Mouse (Mus musculus) retina, postnatal 1 day (tissue): Measurements from ENCODE around the gene Gcnt3.
A peak's percentile ranks its signal among the peaks of the same experiment; 100 is the strongest.

Experiments
- DNase-seq: peaks from one replicate; pipeline ENCODE4 v3.0.0-alpha.2; 2012

The Gcnt3 gene

DNA sequence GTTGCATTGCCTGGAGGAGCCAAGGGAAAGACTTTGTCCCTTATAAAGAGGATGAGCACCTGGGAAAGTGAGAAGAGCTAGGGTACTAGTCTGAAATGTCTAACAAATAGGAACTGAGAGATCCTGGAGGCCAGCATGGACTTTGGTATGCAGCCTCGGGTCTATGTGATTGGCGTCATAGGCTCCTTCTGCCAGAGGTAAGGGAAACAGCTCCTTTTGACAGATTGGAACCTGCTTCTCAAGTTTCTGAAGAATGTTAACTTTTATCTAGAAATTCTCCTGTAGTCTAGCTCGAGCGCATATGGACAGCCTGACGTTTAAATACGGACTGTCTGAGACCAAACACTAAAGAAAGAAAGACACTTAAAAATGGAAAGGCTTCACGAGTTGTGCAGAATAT lies at the start of gene Gcnt3:
Gene Gcnt3 (minus strand): TSS at position 101 of the 400 bp plus-strand sequence.
- no peak for DNase-seq

GRCm38 (mm10) chr9:70087379-70087778 lies 49.5 kb upstream of the Gcnt3 start:
- no peak for DNase-seq

GRCm38 (mm10) chr9:70086091-70086490 lies 48.2 kb upstream of the Gcnt3 start:
- DNase-seq = no peak

GRCm38 (mm10) chr9:70084107-70084506 lies 46.2 kb upstream of the Gcnt3 start:
- peak; percentile 63 for DNase-seq

DNA sequence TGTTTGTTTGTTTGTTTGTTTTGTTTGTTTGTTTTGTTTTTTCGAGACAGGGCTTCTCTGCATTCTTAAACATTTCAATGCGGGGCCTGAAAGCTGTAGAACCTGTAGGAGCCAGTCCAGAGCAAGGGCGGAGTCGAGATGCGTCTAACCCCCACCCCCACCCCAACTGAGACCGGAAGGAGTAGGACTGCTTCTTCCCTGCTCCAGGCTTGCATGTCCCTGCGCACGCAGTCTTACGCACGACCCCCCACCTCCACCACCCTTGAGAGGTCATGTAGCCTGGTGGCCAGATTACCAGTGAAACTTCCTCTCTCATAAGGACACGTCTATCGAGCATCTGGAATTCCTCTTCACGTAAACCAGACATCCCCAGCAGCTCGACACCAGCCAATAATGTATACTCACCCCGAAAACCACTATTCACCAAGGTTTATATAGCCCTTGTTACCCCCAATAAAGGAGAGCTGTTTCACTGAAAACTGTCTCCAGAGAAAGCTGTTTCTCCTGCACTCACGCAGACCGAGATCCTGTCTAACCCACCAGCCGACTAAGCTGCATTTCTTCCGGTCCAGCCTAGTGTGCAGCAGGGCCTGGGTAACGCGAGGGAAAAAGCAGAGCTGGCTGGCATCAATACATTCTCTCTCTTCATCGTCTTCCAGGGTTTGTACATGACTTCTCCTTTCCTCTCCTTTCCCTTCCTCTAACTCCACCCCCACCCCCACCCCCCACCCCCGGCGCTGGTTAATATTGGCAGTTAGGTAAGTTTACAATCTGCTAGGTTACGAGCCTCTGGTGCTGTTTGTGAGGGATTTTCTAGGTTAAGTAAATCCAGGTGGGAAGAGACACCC lies 44.7 kb upstream of the Gcnt3 start:
- DNase-seq = no peak

DNA sequence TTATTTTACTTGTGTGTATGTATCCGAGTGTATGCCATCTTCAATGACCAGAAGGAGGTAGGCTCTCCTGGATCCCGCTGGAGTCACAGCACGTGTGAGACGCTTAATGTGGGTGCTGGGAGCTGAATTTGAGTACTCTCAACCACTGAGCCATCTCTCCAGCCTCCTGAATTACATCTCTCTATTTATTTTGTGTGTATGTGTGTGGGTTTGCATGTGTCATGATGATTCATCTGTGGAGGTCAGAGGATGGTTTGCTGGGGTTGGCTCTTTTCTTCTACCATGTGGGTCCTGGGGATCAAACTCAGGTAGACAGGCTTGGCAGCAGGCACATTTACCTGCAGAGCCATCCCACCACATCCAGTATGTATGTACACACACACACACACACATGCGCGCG lies 43.9 kb upstream of the Gcnt3 start:
- no peak for DNase-seq

GRCm38 (mm10) chr9:70080976-70081375 lies 43.1 kb upstream of the Gcnt3 start:
- DNase-seq = peak; percentile 30

- no peak for DNase-seq
Measured at GRCm38 (mm10) chr9:70080027-70080800, 42.3 kb upstream of the Gcnt3 start.

- no peak for DNase-seq
Measured at GRCm38 (mm10) chr9:70078034-70078433, 40.1 kb upstream of the Gcnt3 start.

DNA sequence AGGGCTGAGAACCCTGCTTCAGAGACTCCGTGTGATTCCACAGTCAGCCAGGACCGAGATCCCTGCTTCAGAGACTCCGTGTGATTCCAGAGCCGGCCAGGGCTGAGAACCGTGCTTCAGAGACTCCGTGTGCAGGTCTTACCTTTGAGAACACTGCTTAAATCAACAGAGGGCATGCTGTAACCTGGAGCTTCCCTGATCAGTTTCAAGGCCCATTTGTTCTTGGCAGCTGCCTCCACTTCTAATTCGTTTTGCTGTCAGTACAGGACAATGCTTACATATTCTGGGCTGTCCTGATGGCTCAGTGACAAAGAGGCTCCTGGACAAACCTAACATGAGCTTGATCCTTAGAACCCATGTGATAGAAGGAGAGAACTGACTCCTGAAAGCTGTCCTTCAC lies 39.3 kb upstream of the Gcnt3 start:
- no peak for DNase-seq

DNA sequence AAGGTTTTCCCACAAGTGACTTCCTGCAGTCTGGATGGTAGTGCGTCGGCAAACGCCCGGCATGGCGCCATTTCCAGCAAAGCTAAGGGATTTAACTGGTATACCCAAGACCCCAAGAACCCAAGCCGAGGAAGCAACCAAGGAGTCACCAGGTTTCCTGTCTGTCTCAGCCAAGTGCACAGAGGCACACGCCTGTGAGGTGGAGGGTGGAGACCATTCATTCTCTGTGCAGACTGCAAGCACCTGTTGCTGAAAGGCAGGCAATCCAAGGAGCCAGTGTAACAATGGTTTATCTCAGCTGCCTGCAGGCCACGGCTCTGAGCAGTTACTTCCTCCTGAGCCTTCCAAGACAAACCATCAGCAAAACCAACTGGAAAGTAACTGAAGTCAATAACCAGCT lies 34.5 kb upstream of the Gcnt3 start:
- no peak for DNase-seq

DNA sequence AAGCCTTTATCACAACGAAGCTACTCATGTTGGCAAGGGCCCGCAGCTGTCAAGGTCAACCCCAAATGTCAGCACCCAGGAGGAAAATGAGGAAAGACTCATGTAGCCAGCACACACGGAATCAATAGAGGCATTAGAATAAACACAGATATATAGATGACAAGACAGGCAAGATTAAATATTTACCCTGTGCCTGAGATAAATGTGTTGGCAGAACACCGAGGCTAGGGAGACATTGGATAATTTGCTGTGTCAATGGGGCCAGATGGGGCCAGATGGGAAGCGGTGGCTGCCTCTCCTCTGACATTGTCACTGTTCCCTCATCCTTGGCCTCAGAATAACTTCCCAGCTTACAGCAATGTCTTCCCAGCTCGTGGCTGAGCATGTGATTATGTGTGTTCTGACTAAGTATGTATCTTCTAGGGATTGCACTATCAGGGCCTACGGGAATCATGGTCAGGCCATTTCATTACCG lies 32.1 kb upstream of the Gcnt3 start:
- DNase-seq = no peak

GRCm38 (mm10) chr9:70067497-70067896 lies 29.6 kb upstream of the Gcnt3 start:
- DNase-seq = no peak

GRCm38 (mm10) chr9:70062012-70062411 lies 24.1 kb upstream of the Gcnt3 start:
- DNase-seq = no peak

GRCm38 (mm10) chr9:70053411-70053810 lies 15.5 kb upstream of the Gcnt3 start:
- DNase-seq = peak; percentile 59

DNA sequence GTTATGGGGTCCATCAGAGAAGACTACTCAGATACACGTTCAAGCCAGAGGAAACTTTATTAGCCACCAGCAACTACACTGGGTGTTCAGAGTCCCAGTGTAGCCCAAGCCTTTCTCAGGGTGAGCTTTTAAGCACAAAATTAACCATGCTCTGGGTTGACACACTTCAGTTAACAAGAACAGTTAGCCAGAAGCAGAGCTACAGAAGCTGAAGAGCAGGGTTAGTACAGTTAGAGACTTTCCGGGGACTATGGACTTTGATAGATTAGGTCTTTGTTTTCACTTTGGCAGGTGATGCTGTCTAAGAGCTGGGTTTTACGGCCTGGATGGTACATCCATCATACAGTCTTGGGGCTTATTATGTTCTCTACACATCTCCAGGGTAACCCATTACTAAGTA lies 14.8 kb upstream of the Gcnt3 start:
- no peak for DNase-seq

GRCm38 (mm10) chr9:70049839-70050238 lies 12.0 kb upstream of the Gcnt3 start:
- DNase-seq = no peak

- peak; percentile 52 for DNase-seq
Measured at GRCm38 (mm10) chr9:70049416-70049783, 11.5 kb upstream of the Gcnt3 start.

GRCm38 (mm10) chr9:70048751-70049415 lies 11.0 kb upstream of the Gcnt3 start:
- DNase-seq = no peak

DNA sequence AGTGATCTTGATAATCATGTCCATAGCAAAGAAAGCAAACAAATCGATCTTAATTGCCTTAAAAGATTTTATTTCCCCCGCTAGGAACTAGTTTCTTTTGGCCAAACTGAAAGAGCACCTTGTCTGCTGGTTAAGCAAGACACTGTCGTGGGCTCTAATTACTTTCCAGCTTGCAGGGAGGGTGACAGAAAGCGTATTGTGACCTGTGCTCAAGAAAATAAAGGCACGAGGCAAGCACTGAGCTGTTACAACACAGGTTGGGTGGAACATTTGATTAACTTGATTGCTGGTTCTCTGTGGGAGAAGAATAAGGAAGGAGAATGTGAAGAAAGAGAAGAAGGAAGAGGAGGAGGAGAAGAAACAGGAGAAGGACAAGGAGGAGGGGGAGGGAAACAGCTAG lies 10.4 kb upstream of the Gcnt3 start:
- DNase-seq = no peak

- DNase-seq = no peak
Measured at GRCm38 (mm10) chr9:70047839-70048238, 10.0 kb upstream of the Gcnt3 start.

GRCm38 (mm10) chr9:70046255-70046654 lies 8.4 kb upstream of the Gcnt3 start:
- no peak for DNase-seq

GRCm38 (mm10) chr9:70044865-70045264 lies 7.0 kb upstream of the Gcnt3 start:
- no peak for DNase-seq

GRCm38 (mm10) chr9:70042935-70043334 lies 5.0 kb upstream of the Gcnt3 start:
- DNase-seq = no peak
